Mouse (Mus musculus): ENCODE measurements around the gene Sox5.

The Sox5 gene

DNA sequence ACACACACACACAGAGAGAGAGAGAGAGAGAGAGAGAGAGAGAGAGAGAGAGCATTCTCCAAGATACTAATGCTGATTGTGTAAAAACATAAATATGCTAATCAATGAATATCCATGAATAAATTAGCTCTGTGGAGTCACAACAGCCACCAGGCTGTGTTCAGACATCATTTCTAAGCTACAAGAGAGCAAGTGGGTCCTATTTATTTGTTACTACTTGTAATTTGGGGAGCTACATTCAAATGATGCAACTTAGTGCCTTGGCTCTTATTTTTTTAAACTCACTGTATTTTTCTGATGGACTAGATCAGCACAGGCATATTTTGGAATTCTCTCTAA is 877.1 kb downstream of the Sox5 start:
- no peak for DNase-seq

DNA sequence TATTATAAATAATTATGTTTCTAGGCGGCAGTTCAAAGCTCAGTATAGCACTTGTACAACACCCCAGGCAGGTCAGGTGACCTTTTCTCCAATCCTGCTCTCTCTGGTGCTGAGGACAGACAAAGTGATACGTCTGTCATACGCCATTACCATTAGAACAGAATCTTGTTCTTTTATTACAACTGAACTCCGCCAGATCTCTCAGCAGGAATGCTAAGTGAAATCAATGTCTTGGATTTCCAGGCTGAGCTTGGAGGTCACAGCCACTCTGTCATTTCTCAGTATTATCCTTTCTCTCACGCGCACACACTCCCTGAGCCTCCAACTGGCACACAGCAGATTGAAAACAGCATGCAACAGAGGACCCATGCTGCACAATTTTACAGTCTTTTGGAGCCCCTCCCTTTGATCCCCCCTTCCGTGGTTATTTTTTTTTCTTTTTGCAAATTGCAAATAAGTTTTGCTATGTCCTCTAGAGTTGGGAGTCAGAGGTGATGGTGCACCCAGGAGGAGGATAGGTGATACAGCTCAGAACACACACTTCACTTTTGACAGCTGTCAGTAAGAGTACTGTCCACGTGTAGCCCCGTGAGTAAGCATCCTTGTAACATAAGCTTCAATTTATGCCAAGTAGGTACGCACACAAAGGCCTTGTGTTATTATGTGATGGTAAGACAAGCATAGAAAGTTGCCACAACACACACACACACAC is 877.6 kb downstream of the Sox5 start:
- no peak for DNase-seq

DNA sequence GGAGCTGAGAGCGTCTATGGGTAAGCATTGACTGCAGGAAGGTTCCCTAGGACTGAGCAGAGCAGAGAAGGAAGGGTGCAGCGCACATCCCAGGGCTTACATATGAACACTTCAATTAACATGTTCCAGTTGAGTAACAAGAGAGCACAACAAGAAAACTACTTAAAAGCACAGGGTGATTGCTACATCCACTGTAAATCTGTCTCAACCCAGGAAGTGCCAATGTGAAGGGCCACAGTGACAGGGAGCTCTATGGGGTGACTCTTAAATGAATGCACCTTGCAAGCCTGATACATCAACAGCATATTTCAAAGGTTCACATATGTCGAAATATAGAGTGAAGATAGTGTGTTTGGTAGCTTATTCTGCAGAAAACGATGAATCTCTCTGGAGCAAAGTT is 880.9 kb downstream of the Sox5 start:
- no peak for DNase-seq

DNA sequence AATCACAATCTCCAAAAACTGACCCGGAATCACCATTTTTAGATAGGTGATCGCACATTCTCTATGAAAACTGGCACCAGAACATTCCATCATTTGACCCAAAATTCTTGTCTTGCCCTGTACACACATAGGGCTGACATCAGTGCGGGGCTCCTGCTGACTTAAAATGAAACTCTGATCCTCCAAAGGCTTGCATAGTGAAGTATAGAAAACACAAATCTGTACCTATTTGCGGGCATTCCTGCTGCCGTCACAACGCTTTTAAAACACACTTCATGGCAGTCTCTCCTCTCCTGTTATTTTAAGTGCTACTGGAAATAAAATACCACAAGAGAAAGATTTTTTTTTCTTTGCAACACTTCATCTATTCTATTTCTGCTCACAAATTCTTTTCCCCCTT is 886.7 kb downstream of the Sox5 start:
- DNase-seq = no peak

DNA sequence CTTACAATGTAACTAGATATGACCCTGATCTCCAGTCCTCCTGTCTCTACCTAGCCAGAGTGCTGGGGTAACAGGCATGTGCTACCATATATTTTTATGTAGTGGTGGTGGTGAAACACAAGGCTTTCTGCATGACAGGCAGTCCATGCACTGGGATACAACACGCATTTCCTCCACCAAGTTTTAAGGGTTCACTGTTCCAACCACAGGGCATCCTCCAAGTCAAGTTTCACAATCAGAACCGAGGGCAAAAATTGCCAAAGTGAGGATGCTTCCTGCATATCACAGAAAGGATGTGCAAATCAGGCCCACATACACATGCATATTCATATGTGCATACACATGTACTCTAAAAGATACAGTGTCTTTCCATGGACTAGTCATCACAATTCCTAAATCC is 888.9 kb downstream of the Sox5 start:
- DNase-seq = no peak

DNA sequence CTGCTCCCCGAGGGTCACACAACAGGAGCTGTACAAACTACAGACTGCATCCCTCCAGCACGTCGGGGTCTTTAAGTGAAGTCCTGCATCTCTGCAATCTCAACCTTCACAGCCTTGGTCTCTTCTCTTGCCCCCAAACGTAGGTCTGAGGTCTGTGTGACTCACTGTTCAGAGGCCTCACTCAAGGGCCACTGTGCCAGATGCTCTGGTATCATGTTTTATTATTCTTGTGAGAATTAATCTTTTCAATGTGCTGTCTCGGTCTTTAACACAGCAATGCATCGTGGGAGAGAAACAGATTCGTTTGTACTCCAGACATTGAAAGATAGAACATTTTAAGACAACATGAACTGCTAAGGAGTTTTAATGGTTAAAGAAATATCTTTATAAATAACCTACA is 893.2 kb downstream of the Sox5 start:
- DNase-seq = no peak

DNA sequence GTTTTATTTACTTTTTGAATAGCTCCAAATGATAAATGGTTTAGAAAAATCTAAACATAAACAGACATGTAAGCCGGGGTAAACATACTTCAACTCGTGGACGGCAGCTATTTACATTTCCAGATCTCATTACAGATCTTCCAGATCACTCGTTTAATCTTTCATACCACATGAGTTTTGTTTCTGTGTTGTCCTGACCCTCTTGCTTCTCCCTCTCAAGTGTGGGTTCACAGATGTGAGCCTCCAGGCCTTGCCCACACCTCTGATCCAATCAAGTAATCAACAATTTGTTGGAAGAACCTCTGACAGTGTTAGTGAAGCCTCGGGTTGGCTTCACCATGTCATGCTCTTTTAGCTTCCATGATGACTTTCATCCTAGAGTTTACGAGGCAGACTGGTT is 903.3 kb downstream of the Sox5 start:
- DNase-seq = no peak

DNA sequence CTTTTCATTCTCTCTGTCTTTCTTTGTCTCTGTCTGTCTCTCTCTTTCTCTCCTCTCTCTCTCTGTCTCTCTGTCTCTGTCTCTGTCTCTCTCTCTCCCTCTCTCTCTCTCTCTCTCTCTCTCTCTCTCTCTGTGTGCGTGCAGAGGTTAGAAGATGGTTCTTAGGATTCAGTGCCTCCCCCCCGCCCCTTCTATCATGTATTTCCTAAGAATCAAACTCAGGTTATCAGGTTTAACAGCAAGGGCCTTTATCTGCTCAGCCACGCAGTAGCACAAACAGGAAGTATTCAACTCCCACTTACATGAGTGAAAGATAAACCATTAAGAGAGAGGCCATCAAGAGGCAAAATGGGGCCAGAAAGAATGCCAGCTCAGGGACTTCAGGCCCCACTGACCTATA is 913.0 kb downstream of the Sox5 start:
- no peak for DNase-seq

DNA sequence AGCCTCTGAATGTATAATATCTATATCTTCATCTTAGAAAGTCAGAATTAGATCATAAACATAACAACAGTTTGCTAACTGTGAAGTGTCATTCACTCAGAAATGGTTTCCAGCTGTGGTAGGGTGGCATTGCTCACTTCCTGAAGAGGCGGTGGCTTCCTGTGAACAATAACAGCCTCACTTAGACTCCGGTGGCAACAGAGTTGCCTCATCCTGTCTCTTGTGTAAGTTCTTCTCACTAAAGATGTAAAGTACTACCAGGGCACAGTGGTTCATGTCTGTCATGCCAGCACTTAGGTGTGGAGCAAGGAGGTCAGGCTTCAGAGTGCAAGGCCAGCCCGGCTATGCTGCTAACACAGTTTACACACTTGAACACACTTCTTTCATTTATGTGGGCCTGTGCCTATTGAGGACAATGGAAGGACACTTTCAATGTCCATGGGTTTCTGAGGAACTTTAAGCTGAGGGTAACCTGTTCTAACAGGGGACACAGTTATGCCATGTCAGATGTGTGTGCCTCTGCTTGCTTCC is 913.6 kb downstream of the Sox5 start:
- DNase-seq = no peak

DNA sequence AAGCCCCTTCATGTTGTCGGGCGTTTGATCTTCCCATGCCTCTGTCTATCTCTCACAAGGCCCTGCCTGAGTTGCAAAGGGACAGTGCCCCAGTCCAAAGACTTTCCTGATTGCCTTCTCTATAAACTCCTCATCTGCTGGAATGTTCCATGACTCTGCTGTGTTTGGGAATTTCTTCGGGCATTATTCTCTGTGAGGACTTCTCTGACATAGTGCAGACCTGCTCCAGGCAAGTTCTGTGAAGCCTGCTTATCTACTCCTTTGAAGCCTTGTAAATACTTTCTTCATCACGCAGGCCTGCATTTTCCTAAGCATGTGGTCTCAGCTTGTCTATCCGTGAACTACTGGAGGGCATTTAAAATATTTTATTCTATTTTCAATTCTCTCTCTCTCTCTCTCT is 914.7 kb downstream of the Sox5 start:
- no peak for DNase-seq

DNA sequence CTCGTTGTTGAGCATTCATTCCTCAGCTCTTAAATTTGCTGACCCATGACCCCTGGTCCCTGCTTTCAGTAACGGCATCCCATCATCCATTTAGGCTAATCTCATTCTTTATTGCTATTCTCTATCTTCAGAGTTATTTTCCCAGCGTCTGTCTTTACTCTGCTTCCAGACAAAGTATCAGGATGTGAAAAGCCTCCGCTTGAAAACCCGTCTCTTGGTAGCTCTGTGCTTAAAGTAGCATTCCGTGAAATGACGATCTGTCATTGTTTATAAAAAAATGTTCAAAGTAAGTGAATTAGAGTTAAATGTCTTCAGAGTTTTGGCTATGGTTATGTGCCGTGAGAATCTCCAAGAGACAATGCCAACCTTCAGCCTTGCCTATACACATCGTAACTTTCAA is 915.2 kb downstream of the Sox5 start:
- DNase-seq = no peak

DNA sequence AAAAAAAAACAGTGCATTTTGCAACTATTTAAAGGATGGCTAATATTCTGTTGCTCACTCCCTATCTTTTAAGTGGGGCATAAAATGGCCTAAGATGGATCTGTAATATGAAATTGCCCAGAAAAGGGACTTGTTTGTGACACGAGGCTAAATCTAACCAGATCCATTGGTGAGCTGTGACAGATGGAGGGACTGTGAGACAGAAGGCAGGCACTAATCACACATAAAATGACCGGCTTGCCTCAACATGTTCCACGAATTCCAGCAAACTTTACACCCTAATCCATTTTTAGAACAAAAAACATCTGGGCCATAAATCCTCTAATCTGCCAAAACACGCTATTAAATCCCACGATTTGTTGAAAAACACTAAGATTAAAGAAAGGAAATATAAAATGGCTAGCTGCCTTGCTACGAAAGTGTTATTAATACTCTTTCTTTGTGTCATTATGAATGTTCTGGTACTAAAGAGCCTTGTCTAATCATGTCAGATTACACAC is 919.1 kb downstream of the Sox5 start:
- no peak for DNase-seq

DNA sequence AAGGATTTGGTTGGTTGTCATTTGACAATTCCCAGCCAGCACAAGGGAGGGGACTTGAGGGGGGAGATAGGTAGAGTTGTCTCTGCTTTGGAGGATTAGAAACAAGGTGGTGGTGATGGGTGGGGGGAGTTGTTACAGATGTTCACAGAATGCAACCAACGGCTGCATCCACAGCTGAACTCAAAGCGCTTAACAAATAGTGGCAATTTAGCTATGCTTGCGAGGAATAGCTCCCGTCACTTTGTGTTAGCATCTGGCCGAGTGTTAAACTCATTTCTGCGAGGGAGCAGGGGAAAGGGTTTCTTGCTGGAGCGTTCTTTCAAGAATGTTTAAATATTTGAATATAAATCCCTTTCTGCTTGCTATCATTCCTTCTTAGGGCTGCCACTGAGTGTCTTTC is 921.7 kb downstream of the Sox5 start:
- DNase-seq = no peak

DNA sequence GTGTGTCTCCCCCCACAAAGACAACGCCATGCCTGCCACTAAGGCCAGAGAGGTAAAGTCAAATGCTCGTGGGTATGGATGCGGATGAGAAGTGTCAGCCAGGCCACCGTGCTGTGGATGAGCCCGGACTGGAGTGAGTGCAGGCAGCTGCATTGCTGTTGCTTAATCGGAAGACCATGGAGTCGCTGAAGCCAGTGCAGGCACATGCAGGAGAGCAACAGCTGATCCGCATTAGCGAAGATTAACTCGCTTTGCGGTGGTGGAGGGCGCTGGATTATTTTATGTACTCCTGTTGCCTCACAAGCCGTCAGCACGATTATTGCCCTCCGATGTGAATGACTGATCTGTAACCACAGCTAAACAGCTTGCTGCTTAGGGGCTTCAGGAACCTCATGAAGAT is 922.2 kb downstream of the Sox5 start:
- DNase-seq = no peak

DNA sequence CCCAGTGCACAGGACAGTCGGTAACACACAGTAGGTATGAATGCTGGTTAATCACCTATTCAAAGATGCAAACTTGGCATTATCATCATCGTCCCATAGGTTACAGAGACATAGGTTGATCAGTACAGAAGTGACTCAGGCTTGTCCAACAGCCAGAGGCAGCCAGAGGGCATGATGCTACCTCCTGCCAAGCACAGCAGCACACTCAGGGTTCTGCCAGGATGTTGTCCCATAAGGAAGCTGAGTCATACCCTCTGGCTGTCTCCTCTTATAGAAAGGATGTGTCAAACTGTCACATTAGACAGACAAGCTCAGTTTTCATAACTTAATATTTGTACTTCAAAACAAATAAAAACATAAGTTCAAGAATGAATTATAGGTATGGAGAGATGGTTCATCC is 923.2 kb downstream of the Sox5 start:
- no peak for DNase-seq

DNA sequence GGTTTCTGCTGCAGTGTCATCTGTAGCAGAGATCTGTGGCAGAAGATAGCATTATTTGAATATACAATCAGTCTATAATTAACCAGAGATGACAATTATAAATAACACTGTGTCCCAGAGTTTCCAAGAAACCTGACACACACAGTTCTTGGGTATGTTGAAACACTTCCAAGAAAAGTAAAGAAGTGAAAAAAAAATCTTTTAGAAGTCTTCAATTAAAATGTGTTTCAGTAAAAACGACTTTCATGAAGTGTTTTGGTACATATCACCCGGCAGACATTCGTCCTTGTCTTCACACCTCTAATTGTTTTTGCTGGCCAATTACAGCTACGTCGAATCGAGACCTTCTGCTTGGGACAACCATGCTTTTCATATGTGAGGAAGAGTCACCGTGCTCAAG is 924.4 kb downstream of the Sox5 start:
- no peak for DNase-seq

DNA sequence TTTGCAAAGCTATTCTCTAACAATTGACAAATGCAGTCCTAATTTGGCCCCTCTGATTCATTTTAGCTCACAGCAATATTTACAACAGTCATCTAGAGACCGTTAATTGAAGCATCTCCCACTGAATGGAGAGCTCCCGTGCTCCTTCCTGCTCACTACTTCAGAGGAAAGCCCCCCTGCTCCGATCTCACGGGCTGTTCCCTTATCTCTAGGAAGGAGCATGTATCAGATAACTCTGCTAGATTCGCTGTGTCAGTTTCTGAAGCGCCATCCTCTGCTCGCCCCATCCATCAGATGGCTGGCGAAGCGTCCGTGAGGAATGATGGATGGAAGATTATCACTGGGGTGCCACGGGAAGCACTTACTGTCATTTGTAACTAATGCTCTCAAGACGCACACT is 926.4 kb downstream of the Sox5 start:
- DNase-seq = no peak

DNA sequence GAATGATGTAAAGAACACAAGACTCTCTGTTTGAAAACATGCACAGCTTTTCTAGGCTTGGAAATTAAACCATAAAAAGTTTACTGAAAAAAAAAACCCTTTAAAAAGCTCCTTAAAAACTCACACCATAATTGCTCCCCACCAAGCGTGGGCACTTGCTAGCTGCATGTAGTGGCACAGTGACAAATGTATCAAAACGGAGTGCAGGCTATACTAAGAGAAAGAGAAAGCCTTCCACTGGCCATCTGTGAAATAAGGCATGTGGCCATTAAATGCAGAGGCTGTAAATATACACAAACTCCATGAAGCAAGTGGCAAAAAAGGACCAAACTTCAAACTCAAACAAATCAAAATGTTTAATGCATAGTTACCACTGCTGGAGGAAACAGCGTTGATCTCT is 927.7 kb downstream of the Sox5 start:
- DNase-seq = no peak

DNA sequence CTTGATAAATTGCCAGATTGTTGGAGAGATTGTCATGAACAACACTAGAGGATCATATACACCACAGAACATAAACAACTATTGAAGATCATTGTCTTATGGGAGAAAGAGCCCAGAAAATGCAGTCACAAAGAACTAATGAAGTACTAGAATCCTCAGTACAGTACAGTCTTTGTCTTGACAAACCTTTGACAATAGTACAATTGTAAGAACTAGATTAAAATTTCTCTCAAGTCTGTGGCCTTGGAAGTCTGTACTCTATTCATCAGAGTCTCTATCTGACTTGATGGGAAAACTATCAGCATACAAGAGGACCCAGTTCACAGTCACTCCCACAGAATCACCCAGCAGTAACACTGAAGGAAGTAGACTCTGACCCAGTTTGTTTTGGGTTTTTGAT is 936.0 kb downstream of the Sox5 start:
- no peak for DNase-seq

DNA sequence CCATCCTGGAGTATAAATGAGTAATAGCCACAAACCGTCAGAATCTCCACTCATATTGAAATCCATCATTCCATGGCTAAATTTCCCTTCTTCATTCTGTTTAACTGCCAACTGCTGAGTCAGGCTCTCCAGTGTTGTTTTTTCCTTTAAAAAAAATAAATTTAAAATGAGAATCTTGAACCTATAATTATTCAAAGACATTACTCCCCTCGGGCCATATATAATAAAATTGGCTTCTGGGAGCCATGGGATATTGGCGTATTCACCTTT is 937.1 kb downstream of the Sox5 start:
- no peak for DNase-seq

DNA sequence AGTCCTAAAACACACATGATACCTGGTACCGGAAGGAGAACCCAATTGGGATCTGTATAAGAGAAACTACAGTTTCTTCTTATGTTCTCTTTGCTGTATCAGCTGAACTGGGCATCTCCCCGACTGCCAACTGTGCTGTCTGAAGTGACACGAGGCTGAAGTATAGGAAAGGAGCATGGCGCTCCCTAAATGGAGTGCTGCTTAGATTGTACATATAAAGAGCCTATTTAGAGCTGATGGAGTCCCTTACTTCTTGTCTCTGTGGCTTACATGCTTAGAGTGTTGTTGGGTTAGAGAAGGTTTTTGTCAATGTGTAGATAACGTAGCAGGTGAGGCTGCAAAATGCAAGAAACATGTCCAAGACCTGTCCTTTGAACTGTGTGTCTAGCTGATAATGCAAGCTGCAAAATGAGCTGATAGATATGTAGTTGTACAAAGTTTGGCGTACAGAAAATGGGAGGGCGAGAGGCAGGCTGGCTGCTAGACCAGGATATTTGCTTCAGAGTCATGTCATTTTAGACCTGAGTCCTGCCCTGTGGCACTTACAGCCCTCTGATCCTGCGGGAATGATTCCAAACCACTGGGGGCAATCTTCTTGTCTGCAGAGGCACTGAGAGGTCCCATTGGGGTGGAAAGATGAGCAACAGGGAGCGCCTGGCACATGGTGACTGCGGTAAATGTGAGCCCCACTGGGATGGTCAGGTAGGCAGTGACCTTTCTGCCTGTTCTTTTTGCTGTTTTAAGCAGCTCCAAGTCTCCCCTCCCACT is 937.7 kb downstream of the Sox5 start:
- DNase-seq = no peak

DNA sequence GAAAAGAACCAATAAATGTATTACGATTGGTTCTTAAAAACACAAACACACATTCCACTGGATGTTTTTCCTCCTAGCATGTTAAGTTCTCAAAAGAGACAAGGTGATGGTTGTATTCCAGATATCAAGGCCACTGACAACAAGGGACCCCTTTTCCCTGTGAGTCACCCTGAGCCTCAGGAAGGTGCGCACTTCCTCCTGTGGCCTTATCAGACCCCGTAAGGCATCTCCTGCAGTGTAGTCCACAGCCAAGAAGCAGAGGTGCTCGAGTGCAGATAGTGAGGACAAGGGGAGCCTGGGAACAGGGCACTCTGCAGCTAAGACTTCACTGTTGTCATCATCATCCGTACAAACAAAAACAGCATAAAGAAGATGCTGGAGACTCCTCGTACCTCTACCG is 939.8 kb downstream of the Sox5 start:
- no peak for DNase-seq

DNA sequence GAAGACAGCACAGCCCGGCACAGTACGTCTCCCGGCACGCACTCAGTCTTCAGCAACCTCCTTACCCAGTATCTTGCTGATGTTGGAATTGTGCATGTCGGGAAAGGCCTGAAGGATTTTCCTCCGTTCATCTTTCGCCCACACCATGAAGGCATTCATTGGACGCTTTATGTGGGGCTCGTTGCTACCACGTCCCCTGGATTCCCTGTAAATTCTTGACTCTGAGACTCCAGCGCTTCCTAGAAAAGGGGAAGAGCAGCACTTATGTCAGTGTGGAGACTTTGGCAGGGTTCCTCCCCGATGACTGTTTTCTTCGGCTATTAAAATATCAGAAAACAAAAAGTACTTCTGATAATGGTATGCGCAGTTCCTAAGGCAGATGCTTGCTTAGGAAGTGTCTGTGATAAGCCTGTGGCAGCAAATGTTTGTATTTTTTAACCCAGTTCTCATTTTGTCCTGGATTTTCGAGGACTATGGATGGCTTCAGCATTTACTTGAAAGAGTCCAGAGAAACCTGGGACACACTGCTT is 940.6 kb downstream of the Sox5 start:
- DNase-seq = no peak

DNA sequence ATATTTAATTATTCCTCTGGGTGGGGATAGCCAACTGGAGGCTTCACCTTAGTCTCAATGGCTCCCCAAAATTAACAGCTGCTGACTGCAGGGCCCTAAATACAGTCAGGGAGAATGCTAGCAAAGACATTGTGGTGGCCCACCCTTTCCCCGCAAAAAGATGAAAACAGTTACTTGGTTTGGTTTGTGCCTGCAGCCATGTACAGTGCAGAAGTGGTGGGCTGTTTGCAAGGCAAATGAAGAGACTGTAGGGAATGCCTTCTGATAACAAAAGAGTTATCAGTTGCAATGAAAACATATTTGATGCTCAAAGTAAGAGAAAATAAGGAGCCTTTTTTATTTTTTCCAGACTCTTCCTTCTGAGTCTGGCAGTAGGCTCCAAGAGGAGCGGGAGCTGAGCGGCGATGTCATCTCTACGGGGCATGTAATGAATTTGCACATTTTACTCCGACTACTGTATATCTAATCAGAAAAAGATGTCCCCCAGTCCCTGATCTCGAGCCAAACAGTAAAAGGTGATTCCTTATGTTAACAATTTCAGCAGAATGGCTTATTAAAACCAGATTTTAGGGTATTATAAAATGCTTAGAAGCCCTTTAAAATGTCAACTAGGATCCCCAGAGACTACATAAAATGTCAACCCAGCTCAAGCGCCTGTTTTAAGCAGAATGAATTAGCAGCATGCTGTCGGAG is 943.2 kb downstream of the Sox5 start:
- DNase-seq = no peak

Data from spleen, adult 18-20 months (tissue).